ENCODE assay signal across 8 mouse cellular contexts in the genomic region with DNA sequence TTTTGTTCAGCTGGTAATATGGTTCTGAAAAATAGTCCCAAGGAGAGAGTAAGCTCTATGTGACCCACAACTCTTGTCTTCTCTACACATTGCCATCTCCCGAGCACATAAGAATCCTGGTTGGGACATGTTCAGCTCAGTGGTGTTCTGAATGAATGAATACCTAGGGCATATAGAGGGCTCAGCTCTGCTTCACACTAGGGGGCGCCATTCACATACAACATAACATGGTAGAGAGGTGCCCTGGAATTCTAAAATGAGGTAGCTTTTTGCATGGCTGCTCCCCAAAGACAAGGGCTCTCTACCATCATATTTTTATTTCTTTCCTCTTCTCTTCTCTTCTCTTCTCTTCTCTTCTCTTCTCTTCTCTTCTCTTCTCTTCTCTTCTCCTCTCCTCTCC. TPM values are rescaled to one million over a fixed set of nuclear protein-coding genes. Genes with fewer than 3 reads are reported as not detected.
DNase-seq lines count a peak whose midpoint lies in the region; ATAC-seq and TF ChIP-seq lines count a peak whose summit lies in the region.

No protein-coding gene starts in this region.

- H3K4me3 ChIP-seq in liver, postnatal 0 days (ENCODE audit: low read depth, low read length) = no peak overlapping the region

- TF ChIP-seq EP300 in liver, postnatal 0 days (IDR thresholded peaks at IDR 0.05; ENCODE audit: low read depth) = no peak

- no peak overlapping the region for H3K4me2 ChIP-seq in liver, postnatal 0 days (ENCODE audit: low read depth, low read length)

- no peaks in the 10 kb centered on the region for H3K4me1 ChIP-seq in liver, postnatal 0 days (ENCODE audit: insufficient read depth)

- DNase-seq in B cell, adult 2 months = peak; percentile 59 to 60
- DNase-seq in Patski (ENCODE audit: low read depth, low spot score) = no peak
- peak; percentile 25 to 51 for DNase-seq in cerebellum, postnatal 4 days (ENCODE audit: low spot score in 2 of 2)
- peak; percentile 68 for DNase-seq in gastrocnemius, postnatal 14 days
- peak; percentile 73 for DNase-seq in kidney, postnatal 10 days
- DNase-seq in liver, postnatal 0 days = peak; percentile 58
- DNase-seq in retina, postnatal 1 day = peak; percentile 75
- peak; percentile 29 to 74 for DNase-seq in urinary bladder, postnatal 4 days (ENCODE audit: low spot score in 2 of 2)

- H3K27ac ChIP-seq in liver, postnatal 0 days (ENCODE audit: low read depth) = no peak overlapping the region

- CTCF ChIA-PET in Patski (lab: Charles Lee) = interaction anchor here (0.6 to 3.0 kb wide), 11 partner anchors 11 to 586 kb away, joined by 3 to 25 read pairs (median 4); no protein-coding TSS in a partner anchor

- peak; percentile 81 for ATAC-seq in Patski
- peak; percentile 40; the same call in 1 of the 2 replicates for ATAC-seq in liver, postnatal 0 days

- H3K9ac ChIP-seq in liver, postnatal 0 days (replicated peaks) = no peak overlapping the region

- H3K9me3 ChIP-seq in liver, postnatal 0 days (ENCODE audit: low read length) = no peaks in the 10 kb centered on the region

- 24% methylated on average over 2 of the region's 2 CpGs for WGBS in liver, postnatal 0 days (ENCODE audit: insufficient replicate concordance)

- H3K27me3 ChIP-seq in Patski = no peaks in the 10 kb centered on the region
- no peaks in the 10 kb centered on the region for H3K27me3 ChIP-seq in liver, postnatal 0 days (ENCODE audit: insufficient read depth, low read length)

- POLR2A ChIA-PET in Patski (lab: Charles Lee) = no interaction called here

- peak; percentile 72 for TF ChIP-seq CTCF in Patski (IDR thresholded peaks at IDR 0.05)
- peak; percentile 71 for TF ChIP-seq CTCF in liver, postnatal 0 days (IDR thresholded peaks at IDR 0.05; ENCODE audit: low read depth)

- intact Hi-C loops in gastrocnemius, postnatal 14 days (cut with DNase I; ENCODE audit: low total_unique reads) = loop anchor here (10.0 kb wide), 1 partner anchor 344 kb away; no protein-coding TSS in a partner anchor

- in situ Hi-C loops in Patski (cut with MboI; ENCODE audit: low pct_unique_long_range_greater_than_20kb) = no loop called here

- H3K36me3 ChIP-seq in liver, postnatal 0 days (replicated peaks; ENCODE audit: insufficient read depth, low read length) = no peaks in the 10 kb centered on the region

RNA-seq across cellular contexts. Expression of a gene that starts 2.2 kb away (rescaled TPM):
- polyA plus RNA-seq in Patski (2021) = 0.28 TPM
- total RNA-seq in gastrocnemius, postnatal 14 days (2021) = 1 to 10 TPM in 1 of 2 experiments, under 1 TPM in 1; 0.80 to 1.8 TPM
- 0.01 and 0.05 TPM in 2 replicates for polyA plus RNA-seq in liver, postnatal 0 days (2015; fragmentation: Nextera tagmentation; extraction: Ambion mirVana)
